Mouse (Mus musculus): ENCODE measurements around the gene Drap1.

Drap1 gene

DNA sequence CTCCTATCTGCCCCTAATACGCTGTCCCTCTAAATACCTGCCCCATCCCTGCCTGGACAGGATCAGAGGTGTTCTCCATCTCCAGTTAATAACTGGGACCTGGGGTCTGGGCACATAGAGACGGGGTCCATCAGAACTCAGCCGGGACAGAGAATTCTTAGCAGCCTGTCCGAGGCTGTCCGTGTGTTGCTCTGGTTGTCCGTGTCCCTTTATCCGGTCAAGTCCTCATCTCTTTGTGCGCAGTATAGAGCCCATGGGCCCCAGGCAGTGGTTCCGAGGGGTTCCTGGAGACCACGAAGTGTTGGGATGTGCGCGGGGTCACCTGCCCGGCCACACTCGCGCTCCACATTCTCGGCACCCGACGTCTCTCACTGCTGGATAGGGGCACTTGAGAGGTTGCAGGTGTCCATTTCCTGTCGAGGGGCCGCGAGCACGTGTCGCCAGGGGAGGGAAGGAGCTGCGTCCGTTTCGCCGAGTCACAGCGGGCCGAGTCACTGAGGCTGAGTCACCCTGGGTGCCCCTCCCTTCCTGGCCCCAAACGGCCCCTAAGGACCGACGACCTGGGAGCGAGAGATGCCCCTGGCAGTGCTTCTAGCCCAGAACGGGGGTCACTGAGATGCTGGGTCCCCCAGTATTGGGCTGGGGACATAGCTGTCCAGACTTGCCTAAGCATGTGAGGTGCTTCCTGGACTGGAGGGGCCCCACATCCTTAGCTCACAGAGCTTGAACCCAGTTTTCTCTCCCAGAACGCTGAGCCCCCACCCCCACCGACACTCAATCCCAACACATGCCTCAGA is 23.8 kb upstream of the Drap1 start:
- no peak for DNase-seq (ENCODE audit: low read depth, low spot score)

DNA sequence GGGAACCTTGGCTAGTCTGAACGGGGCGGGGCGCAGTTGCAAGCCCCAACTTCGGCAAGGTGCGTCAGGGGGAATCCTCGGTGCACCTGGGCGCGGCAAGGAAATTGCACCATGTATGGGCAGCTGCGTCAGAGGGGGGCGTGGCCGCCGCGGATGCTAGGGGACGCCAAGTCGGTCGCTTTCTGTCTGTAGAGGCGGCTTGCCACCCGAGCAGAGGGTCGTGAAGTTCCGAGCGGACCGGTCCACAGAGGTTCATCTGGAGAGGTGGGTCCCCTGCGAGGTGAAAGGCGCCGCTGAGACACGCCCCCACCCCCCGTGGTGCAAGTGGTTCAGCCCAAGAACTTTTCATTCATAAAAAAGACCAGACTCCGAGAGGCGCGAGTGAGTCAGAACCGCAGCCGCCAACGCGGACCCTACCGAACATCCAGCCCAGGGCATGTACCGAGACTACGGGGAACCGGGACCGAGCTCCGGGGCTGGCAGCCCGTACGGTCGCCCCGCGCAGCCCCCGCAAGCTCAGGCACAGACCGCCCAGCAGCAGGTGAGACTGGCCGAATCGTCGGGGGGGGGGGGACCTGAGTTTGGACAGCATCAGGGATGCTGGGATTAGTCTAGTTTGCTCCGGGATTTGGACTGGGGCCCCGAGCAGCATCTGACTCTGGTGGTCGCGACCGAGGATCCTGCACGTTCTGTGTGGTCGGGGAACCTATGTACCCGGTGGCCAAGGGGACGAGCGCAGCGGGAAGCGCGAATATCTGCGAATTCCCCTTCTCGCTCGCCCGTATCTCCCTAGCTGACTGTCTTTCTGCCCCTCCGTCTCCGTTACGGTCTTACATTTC is 23.0 kb upstream of the Drap1 start, which contains the start of gene Fosl1:
Fosl1 (plus strand) TSS at position 33 of the 839 bp plus-strand sequence.
- DNase-seq (ENCODE audit: low read depth, low spot score) = peak; percentile 86

DNA sequence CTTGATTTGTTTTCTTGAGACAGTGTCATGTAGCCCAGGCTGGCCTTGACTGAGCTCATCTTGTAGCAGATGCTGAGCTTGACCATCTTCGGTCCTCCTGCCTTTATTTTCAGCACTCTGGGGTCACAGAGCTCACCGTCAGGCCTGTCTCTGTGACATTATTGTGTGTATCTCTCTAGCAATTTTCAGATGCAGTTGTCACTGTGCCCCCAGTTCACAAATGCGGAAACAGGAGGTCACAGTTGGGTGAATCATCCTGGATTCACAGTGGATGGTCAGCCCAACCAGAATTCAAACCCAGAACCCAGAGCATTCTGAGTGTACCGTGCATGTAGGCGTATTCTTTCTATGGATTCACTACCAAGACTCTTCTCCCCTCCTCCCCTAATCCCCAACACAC is 21.0 kb upstream of the Drap1 start:
- no peak for DNase-seq (ENCODE audit: low read depth, low spot score)

DNA sequence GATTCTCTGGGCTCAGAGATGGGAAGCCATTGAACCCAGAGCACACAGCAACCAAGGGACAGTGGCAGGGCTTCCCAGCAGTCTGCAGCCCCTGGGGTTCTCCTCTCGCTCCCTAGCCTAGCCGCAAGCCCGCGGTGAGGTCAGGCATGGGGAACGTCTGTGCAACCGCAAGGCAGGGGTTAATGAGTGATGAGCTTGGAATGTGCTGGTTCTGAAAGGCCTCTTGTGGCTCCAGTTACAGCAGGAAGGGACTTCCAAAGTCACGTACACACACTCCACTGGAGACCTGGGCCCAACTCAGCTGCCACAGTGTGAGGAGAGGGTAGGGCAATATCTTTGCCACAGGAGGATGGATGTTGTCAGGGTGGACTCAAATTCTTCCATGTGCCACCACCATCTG is 20.2 kb upstream of the Drap1 start:
- DNase-seq (ENCODE audit: low read depth, low spot score) = no peak

DNA sequence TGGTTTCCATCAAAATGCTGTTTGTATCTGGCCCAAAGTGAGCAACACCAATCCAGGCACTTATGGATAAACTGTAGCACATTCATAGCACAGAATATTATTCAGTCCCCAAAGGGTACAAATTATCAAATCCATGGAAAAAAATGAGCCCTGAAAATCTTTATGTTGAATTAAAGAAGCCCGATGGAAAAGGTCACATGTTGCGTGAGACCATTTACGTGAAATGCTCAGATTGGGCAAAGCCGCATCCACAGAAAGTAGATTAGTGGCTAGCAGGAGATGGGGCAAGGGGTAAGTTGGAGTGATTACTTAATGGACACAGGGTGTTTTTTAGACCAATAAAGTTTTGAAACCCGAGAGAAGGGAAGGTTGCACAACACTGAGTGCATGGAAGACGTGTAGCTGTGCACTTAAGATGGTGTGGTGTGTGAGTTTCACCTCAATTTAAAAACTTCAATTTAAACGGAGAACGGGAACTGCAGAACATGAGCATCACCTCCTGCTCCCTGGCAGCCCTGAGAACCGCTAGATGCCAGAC is 19.7 kb upstream of the Drap1 start:
- no peak for DNase-seq (ENCODE audit: low read depth, low spot score)

DNA sequence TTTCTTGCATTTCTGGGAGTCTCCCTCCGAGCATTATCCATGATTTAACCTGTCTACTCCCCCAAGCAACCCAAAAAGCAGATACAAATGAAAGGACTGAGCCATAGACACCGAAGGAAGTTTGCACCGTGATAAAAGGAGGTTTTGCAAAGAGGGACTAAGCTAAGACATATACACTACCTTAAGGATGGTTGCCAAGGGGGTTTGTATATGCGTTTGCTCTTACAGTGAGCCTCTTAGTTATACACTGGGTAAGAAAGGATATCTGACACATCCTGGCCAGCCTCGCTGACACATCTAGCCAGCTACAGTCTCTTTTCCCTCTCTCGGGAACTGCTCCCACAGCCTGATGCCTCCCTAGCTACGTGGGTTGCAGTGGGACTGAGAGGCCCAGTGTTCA is 9.2 kb upstream of the Drap1 start:
- DNase-seq (ENCODE audit: low read depth, low spot score) = no peak

DNA sequence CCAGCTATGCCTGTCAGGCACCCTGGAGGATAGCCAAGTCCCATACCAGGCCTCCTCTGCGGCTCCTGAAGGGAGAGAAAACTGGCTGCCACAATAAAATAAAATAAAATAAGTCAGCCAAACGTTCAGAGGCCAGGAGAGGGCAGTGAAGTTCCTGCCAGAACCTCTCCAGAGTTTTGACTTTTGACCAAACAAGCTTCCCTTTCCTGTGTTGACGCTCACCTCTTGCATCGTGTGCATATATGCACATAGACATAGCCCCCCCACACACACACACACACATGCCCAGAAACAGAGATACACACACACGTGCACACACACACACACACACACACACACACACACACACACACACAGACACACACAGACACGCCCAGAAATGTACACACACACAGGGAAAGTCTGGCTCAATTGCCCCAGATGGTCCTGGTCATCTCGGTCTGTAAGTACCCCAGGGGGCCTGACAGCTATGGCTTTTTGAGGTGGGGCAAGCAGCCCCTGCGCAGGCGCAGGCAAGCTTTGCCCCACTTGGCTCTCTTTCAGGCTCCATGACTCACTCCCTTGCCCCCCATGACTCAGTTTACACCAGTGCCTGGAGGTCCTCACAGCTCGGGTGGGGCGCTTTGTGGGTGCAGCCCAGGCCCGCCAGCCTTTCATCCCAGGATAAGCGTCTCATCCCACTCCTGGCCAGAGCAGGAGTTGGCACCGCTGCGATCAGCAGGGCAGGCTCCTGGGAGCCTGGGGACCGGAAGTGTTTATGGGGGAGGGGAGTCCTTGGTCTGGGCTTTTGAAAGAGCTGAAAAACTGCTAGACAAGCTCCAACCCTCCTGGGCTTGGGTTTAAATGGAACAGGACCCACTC is 8.4 kb upstream of the Drap1 start:
- DNase-seq (ENCODE audit: low read depth, low spot score) = peak; percentile 78

DNA sequence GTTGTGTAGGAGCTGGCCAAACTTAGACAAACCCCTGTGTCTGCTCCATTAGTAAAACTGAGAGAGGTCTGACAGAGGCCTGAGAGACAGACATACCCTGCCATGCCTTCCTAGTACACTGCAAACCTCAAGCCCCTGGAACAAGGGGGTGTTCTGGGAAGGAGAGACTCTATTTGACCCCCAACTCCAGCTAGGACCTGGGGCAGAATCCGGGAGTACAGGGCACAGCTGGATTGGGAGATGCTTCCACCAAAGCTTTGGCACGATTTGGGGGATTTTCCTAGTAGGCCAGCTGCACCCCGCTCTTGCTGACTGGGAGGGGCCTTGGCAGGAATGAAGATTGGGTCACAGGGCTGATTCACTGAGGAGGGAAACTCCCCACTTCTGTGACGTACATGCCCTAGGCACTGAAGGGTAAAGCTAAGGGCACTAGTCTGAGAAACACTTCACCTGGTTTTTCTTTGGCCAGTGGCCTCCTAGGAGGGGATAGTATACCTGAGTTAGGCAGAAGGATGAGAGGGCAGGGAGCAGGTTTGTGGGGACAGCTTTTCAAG is 7.2 kb upstream of the Drap1 start:
- DNase-seq (ENCODE audit: low read depth, low spot score) = no peak

DNA sequence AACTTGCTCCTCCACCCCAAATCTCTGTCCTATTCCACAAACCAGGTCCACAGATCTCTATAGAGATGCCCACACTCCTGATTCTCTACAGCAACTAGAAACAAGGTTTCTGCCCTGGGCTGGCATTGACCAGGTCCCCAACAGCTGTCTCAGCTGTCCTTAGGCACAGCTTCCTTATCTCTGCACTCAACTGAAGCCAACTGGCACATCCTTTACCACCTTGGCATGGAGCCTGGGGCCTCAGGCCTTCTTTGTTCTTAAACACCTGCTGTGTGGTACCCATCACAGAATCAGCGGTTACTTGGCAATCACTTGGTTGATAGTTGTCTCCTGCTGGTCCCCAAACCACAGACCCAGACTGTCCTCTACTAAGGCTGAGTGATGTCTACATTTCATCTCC is 5.6 kb upstream of the Drap1 start:
- no peak for DNase-seq (ENCODE audit: low read depth, low spot score)

DNA sequence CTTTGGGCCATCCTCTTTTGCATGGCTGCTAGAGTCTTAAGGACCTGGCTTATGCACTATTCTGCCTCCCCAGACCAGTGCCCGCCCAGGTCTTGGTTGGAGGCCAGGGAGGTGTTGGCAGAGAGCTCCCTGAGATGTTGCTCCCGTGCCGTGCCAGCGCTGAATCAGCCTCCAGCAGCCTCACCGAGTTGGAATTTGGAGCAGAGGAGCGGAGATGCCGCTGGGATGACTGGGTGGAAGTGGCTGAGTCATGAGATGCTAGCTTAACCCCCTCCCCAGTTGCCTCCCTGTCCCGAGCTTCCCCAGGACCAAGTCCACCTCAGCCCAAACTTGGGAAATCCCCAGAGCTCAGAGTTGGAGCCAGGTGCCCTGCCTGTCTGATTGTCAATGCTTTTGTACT is 5.0 kb upstream of the Drap1 start:
- DNase-seq (ENCODE audit: low read depth, low spot score) = no peak

DNA sequence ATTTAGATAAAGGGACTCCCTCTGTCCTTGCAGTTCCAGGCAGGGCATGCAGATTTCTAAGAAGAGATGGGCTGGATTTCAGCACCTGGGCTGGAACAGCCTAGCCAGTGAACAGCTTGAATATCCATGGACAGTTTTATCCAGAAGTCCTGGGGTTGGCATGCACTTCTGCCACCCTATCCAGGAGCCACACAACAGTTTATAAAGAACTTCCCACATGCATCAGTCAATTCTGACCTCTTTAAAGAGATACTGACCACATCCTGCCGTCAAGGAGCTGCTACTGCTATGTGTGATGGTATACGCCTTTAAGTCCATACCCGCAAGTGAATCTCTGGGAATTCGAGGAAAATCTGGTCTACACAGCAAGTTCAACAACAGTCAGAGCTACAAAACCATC is 4.4 kb upstream of the Drap1 start:
- DNase-seq (ENCODE audit: low read depth, low spot score) = no peak

DNA sequence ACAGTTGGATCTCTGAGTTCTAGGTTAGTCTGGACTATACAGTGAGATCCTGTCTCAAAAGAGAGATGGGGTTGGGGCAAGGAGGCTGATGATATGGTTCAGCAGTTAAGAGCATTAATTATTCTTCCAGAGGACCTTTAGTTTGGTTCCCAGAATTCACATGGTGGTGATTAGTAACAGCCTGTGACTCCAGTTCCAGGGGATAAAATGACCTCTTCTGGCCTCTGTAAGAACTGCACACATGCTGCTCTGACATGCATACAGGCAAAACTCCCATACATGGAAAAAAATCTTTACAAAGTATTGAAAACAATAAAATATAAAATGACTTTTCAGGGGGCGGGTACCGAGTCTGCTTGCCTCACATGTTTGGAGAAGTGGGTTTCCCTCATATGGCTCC is 3.3 kb upstream of the Drap1 start:
- DNase-seq (ENCODE audit: low read depth, low spot score) = peak; percentile 54

DNA sequence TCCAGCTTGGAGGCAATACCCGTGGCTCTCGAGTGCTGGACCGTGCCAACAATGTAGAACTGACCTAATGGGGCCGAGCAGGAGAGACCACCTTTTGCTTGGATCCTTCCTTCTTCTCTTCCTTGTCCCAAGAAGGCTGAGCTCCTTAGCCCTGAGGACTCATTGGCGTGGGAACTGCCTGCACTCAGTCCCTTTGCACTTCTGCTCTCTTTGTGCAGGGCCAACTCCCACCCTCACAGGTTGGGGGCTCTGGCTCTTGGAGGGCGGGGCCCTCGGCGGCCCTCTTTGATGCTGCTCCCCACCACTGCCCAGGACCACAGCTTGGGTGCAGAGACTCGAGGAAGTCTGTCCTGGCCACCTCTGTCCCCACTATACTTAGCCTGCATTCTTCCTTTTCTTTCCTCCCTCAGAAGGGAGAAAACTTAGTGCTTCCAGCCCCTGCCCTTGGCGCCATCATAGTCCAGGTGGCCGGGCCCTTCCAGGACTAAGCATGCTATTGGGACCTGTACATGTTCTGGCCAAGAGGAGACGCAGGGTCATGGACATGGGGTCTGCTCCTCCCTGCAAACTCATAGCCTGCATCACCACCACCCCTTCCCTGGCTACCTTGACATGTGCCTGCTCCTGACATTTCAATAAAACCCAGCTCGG is 2.0 kb upstream of the Drap1 start:
- no peak for DNase-seq (ENCODE audit: low read depth, low spot score)

DNA sequence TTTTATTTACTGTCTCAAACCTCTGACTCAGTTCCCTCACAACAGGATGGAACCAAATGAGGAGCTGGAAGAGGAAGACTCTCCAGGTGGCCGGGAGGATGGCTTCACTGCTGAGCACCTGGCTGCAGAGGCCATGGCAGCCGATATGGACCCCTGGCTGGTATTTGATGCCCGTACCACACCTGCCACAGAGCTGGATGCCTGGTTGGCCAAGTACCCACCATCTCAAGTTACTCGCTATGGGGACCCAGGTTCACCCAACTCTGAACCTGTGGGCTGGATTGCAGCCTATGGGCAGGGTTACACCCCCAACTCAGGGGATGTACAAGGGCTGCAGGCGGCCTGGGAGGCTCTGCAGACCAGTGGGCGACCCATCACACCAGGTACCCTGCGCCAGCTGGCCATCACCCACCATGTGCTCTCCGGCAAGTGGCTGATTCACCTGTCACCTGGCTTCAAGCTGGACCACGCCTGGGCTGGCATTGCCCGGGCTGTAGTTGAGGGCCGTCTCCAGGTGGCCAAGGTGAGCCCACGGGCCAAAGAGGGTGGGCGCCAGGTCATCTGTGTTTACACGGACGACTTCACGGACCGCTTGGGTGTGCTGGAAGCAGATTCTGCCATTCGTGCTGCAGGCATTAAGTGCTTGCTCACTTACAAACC is 1.3 kb upstream of the Drap1 start:
- no peak for DNase-seq (ENCODE audit: low read depth, low spot score)

DNA sequence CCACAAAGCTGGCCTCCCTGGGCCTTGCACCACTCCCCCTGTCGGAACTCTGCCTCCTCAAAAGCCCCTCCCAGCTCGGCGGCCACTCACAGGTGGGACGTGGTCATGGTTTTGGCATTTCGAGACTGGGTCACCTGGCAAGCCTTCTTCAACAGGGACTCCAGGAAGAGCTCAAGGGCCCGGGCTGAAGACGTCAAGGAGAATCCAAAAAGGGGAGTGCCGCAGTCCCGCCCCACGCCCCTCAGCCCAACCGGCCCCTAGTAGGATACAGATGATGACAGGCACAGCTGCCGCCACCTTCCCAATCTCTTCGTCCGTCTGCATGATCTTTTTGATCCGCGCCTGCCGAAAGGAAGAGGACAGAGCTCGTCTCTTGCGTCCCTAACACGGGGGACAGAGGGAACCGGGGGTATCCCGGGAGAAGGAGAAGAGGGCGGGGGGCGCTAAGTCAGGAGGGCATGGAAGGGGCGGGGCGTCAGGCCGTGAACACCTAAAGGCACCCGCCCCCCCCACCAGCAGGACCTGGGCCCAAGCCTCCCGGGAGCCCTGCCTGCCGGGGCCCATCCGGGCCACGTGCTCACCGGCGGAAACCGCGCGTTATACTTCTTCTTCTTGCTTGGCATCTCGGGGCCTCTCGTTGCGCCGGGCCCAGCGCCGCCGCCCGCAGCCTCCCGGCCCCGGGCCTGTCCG is 542 bp downstream of the Drap1 start:
- peak; percentile 80 for DNase-seq (ENCODE audit: low read depth, low spot score)

DNA sequence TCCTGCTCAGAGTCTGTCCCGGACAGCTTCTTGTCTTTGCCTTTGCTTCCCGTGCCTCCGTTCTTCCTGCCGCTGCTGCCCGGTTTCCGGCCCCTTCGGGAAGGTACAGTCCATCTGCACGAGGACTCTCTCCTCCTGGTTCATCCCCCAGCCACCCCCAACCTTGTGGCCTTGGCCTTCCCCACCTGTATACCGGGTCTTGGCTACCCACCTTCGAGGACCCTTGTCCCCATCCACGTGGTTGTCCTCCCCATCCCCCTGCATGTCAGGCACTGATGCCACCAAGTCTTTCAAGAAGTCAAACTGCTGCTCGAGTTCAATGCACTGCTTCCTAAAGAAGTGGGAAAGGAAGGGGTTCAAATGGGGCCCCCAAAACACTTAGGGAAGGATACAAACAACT is 1.2 kb downstream of the Drap1 start:
- DNase-seq (ENCODE audit: low read depth, low spot score) = no peak

DNA sequence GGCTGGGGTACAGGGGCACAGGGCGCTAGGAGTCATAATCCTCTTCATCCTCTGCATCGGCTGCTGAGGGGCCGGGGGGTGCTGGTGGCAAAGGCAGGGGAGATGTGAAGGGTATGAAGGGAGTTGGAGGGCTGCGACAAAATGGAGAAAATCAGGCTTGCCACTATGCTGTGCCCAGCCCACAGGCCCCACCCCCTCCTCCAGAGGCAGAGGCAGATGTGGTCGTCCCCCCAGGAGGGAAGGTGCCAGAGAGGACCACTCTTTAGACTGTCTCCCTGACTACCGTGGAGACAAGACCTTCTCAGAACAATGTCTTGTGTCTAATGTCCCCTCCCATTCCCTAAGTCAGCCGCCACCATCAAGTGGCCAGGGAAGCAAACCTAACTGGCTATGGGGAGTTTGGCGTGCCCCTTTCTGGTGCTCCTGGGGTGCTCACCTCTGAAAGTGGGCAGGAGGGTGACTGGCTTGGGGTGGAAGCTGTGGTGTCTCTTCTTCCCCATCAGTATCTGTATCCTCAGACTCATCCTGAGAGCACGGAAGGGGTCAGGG is 1.8 kb downstream of the Drap1 start:
- no peak for DNase-seq (ENCODE audit: low read depth, low spot score)

DNA sequence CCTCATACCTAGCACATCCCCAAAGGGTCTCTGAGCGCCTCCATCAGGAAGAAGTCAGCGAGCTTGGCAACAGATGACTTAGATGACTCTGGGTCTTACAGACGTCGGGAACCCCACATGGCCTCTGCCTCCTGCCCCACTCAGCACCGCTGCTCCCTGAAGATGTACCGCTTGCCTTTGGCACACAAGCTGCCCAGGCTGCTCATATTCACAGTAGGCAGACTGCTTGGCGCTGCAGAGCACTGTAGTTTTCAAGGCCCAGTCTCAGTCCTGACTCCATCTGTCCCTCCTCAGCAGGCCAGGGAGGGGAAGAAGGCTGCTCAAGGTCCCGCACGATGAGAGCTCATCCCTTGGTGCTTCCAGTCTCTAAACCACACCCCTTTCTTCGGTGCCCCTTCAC is 2.5 kb downstream of the Drap1 start:
- DNase-seq (ENCODE audit: low read depth, low spot score) = no peak

DNA sequence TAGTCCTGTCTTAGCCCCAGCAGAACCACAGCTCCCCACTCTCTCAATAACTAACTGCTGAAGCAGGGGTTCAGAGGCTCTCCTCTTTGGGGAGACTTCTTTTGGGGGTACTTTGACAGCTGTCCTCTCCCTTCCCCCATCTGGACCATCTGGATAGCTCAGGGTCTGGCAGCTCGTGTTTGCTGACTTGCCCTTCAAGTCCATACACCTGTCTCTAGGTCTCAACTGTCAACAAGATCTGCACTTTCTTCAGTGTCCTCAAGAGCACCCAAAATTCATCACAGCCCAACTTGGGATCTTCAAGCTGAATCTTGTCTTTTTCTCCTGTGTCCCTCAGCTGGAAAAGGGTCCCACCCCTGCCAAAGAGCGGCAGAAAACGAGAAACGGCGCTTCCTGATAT is 3.0 kb downstream of the Drap1 start:
- DNase-seq (ENCODE audit: low read depth, low spot score) = no peak

DNA sequence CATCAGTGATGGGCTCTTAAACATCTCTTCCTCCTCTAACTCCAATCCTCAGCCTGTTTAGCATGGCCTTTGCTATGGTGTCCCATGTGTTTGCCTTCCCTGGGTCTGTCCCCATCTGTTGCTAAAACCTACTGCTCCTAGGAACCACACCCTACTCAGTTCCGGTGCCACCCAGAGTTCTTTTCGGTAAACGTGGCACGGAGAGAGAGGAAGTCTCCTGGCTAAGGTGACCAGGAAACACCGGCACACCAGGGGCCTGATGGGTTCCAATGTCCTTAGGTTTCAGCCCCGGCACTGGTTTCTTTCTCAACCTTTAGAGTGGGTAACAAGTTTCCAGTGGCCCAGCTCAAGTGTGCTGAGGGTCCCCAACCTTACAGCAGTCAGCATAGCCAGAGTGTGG is 4.2 kb downstream of the Drap1 start:
- DNase-seq (ENCODE audit: low read depth, low spot score) = no peak

Measured in R1 (cell line).